Mouse (Mus musculus) embryonic facial prominence, embryonic 11.5 days (tissue): ENCODE results near the gene Bnc1. TPM values are rescaled to one million over a fixed set of nuclear protein-coding genes. Genes with fewer than 3 reads are reported as not detected.

Experiments
- ATAC-seq: fragments of 200-750 bp; cut with Nextera tagmentation; replicated peaks from 2 replicates; pipeline ENCODE4 v1.8.0; 2017; ENCODE audit warnings: low read depth; ENCODE audit not compliant: insufficient number of reproducible peaks, low FRiP score, low TSS enrichment
- DNase-seq: peaks from one replicate; pipeline ENCODE4 v3.0.0-alpha.2; 2015; ENCODE audit warnings: low spot score
- H3K27ac ChIP-seq: fragments of 300-500 bp; sonication (generic); replicated peaks from 2 replicates; pipeline ENCODE4 v1.5.1; 2014; ENCODE audit warnings: mild to moderate bottlenecking, low read depth, low read length, control low read depth
- H3K27me3 ChIP-seq: fragments of 300-500 bp; sonication (generic); 2 replicates; pipeline ENCODE4 v1.6.1; 2014; ENCODE audit warnings: mild to moderate bottlenecking, low read length, moderate library complexity, mixed read lengths; ENCODE audit not compliant: control insufficient read depth, insufficient read depth
- H3K36me3 ChIP-seq: fragments of 300-500 bp; sonication (generic); replicated peaks from 2 replicates; pipeline ENCODE4 v1.6.1; 2014; ENCODE audit warnings: low read depth, mild to moderate bottlenecking, low read length, moderate library complexity, mixed read lengths; ENCODE audit not compliant: control insufficient read depth, insufficient read depth
- H3K4me1 ChIP-seq: fragments of 300-500 bp; sonication (generic); 2 replicates; pipeline ENCODE4 v1.6.1; 2014; ENCODE audit warnings: low read length, mixed read lengths; ENCODE audit not compliant: control insufficient read depth, insufficient read depth
- H3K4me2 ChIP-seq: fragments of 300-500 bp; sonication (generic); 2 replicates; pipeline ENCODE4 v1.6.1; 2014; ENCODE audit warnings: low read depth, mild to moderate bottlenecking, control low read depth, low read length, moderate library complexity
- H3K4me3 ChIP-seq: fragments of 300-500 bp; sonication (generic); 2 replicates; pipeline ENCODE4 v1.5.1; 2014; ENCODE audit warnings: low read depth, low read length, control low read depth
- H3K9ac ChIP-seq: fragments of 300-500 bp; sonication (generic); replicated peaks from 2 replicates; pipeline ENCODE4 v1.6.1; 2014; ENCODE audit warnings: mild to moderate bottlenecking, control low read depth, low read length
- H3K9me3 ChIP-seq: fragments of 300-500 bp; sonication (generic); replicated peaks from 2 replicates; pipeline ENCODE4 v1.6.1; 2016; ENCODE audit warnings: mild to moderate bottlenecking, low read length, inconsistent platforms, mixed read lengths; ENCODE audit not compliant: control insufficient read depth
- WGBS: fragments of 180-500 bp; shearing (Covaris S2); extraction: QIAGEN DNeasy Blood & Tissue Kit; methylation state at CpG from one replicate; pipeline ENCODE4 v1.1.7; 2014; 5-methylcytosine and 5-hydroxymethylcytosine counted together
- polyA plus RNA-seq: library from polyadenylated mRNA; unstranded; fragments of >200 nt; fragmentation: Nextera tagmentation; extraction: Ambion mirVana; gene quantifications from 2 replicates; pipeline ENCODE4 v1.2.1, GENCODE M21; 2014

The Bnc1 gene
- polyA plus RNA-seq, 1 experiment from 2014 or later = 7.0 TPM

DNA sequence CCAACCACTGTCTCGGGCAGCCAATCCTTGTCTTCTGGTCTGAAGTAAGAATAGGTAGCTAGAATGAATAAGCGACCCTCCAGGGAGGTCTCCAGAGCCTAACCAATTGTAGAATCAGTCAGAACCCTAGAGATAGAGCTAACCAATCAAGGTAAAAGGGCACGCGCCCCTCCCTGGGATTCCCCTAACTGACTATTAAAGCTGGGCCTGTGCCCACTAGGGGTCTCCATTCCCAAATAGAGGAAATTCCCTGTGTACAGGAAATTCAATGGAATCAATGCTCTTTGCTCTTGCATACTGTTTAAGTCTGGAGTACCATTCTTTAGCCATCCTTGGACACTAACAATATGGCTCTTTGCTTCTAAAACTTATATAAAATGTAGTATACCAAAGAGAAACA, 46.7 kb downstream of the Bnc1 start:
- Histone ChIP-seq H3K27me3 (no peaks in the 10 kb centered on the region), H3K4me2 (no peak overlapping the region), H3K9ac (no peak overlapping the region), H3K27ac (no peak overlapping the region), H3K4me3 (no peak overlapping the region), H3K36me3 (no peaks in the 10 kb centered on the region), H3K4me1 (no peaks in the 10 kb centered on the region), H3K9me3 (no peaks in the 10 kb centered on the region)
- no peak for ATAC-seq
- peak; percentile 74 for DNase-seq
- WGBS = 25% methylated on average over 4 of the region's 4 CpGs

DNA sequence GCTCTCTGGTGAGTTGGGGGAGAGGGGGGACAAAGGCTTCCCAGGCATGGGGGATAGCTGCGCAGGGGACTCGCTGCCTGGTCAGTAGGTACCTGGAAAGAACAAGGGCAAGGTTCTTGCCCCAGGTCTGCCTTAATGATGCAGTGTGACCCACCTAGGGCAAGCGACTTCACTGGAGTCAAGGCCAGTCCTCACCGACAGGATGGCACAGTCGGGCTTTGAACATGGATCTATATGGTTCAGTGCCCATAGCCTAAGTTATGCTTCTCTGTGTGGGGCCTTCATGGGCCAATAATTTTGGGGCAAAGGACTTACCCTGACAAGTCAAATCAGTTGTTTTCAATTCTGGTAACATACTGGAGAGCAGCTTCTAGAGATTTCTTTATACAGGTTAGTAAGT, 57.3 kb downstream of the Bnc1 start:
- H3K36me3 ChIP-seq = no peaks in the 10 kb centered on the region
- DNase-seq = peak; percentile 23
- H3K27ac ChIP-seq = peak overlapping the region; percentile 95; the same call in 1 of the 2 replicates
- peak overlapping the region; percentile 99 for H3K9ac ChIP-seq
- 0 out of 2 replicates have a peak, but pooled peaks cover 2% of the 10 kb centered on the region for H3K4me1 ChIP-seq
- ATAC-seq = no peak; the same call in none of the 2 replicates
- H3K4me2 ChIP-seq = peak overlapping the region; percentile 76
- H3K27me3 ChIP-seq = no peaks in the 10 kb centered on the region; the same call in 1 of the 2 replicates
- no peaks in the 10 kb centered on the region for H3K9me3 ChIP-seq
- WGBS = 10% methylated on average over 5 of the region's 5 CpGs
- H3K4me3 ChIP-seq = peak overlapping the region; percentile 80

DNA sequence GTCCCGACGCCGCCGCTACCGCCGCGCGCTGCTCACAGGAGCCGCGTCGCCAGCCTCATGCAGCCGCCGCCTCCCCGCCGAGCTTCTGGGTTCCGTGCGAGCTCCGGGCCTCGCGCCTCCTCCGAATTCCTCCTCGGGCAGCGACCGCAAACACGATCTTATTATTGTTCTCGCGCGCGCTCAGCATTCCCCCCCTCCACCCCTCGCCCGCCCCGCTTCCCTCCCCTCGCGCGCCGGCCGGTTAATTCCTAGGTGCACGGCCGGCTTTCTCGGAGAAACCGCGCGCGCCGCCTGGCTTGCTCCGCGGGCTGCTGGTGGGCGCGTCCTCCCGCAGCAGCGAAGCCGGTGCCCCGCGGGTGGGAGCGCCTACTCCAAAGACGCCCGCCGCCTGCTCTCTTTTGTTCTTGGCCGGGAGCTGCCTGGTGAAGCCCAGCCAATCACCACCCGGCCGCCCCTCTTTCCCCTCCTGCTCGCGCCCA, 57.8 kb downstream of the Bnc1 start, which contains the start of gene Hdgfl3:
Gene Hdgfl3 (minus strand): TSS at position 207 of the 479 bp plus-strand sequence.
- 0 out of 2 replicates have a peak, but pooled peaks cover 2% of the 10 kb centered on the region for H3K4me1 ChIP-seq
- H3K9ac ChIP-seq = peak within 1 kb of the TSS; percentile 99
- no peaks in the 10 kb centered on the region; the same call in 1 of the 2 replicates for H3K27me3 ChIP-seq
- H3K27ac ChIP-seq = peak within 1 kb of the TSS; percentile 95
- no peaks in the 10 kb centered on the region for H3K9me3 ChIP-seq
- peak within 1 kb of the TSS; percentile 76 for H3K4me2 ChIP-seq
- H3K4me3 ChIP-seq = peak within 1 kb of the TSS; percentile 80
- no peaks in the 10 kb centered on the region for H3K36me3 ChIP-seq
- DNase-seq (peak; percentile 90), ATAC-seq (peak; percentile 84)
- 0% methylated on average over 48 of the region's 63 CpGs for WGBS

- Histone ChIP-seq H3K36me3 (no peaks in the 10 kb centered on the region), H3K4me3 (peak overlapping the region; percentile 80), H3K27me3 (no peaks in the 10 kb centered on the region; the same call in 1 of the 2 replicates), H3K4me2 (peak overlapping the region; percentile 76), H3K27ac (peak overlapping the region; percentile 95), H3K9ac (peak overlapping the region; percentile 99), H3K4me1 (0 out of 2 replicates have a peak, but pooled peaks cover 2% of the 10 kb centered on the region), H3K9me3 (no peaks in the 10 kb centered on the region)
- WGBS = 0% methylated on average over 64 of the region's 103 CpGs
- ATAC-seq (peak; percentile 65), DNase-seq (peak; percentile 72)
Observed at GRCm38 (mm10) chr7:81933601-81934266, 58.4 kb downstream of the Bnc1 start.

GRCm38 (mm10) chr7:81933061-81933600, 59.0 kb downstream of the Bnc1 start:
- Histone ChIP-seq H3K9ac (peak overlapping the region; percentile 99), H3K4me1 (0 out of 2 replicates have a peak, but pooled peaks cover 2% of the 10 kb centered on the region), H3K4me3 (peak overlapping the region; percentile 80), H3K27ac (peak overlapping the region; percentile 95), H3K27me3 (no peaks in the 10 kb centered on the region; the same call in 1 of the 2 replicates), H3K4me2 (peak overlapping the region; percentile 76), H3K9me3 (no peaks in the 10 kb centered on the region), H3K36me3 (no peaks in the 10 kb centered on the region)
- DNase-seq = no peak
- ATAC-seq = peak; percentile 72
- 4% methylated on average over 23 of the region's 23 CpGs for WGBS

- 26% methylated on average over 5 of the region's 5 CpGs for WGBS
- Histone ChIP-seq H3K4me1 (0 out of 2 replicates have a peak, but pooled peaks cover 2% of the 10 kb centered on the region), H3K36me3 (no peaks in the 10 kb centered on the region), H3K27ac (no peak overlapping the region), H3K9ac (peak overlapping the region; percentile 99; the same call in 1 of the 2 replicates), H3K4me2 (peak overlapping the region; percentile 76), H3K4me3 (peak overlapping the region; percentile 80), H3K27me3 (no peaks in the 10 kb centered on the region; the same call in 1 of the 2 replicates), H3K9me3 (no peaks in the 10 kb centered on the region)
- ATAC-seq (no peak), DNase-seq (no peak)
Observed at GRCm38 (mm10) chr7:81932521-81933045, 59.5 kb downstream of the Bnc1 start.

DNA sequence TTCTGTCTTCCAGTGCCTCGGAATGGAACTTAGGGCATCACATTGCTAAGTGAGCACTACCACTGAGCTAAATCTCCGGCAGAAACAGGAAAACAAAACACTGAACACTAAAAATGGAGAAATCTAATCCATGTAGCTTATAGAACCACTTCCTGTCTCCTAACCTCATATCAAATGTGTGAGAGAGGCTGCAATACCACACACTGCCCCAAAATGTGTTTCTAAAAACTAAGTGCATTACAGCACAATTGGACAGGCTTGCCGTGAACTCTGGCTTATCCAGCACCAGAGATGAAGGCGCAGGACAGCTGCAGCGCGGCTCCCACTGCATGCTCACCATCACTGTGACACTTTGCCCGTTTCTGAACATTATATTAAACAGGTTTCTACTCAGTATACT, 63.1 kb downstream of the Bnc1 start:
- H3K9ac ChIP-seq = no peak overlapping the region
- H3K27me3 ChIP-seq = no peaks in the 10 kb centered on the region
- no peak overlapping the region for H3K27ac ChIP-seq
- 74% methylated on average over 7 of the region's 7 CpGs for WGBS
- H3K4me1 ChIP-seq = 0 out of 2 replicates have a peak, but pooled peaks cover 2% of the 10 kb centered on the region
- H3K4me3 ChIP-seq = no peak overlapping the region
- H3K4me2 ChIP-seq = no peak overlapping the region
- DNase-seq (no peak), ATAC-seq (no peak)
- no peaks in the 10 kb centered on the region for H3K9me3 ChIP-seq
- H3K36me3 ChIP-seq = no peaks in the 10 kb centered on the region
